Mouse (Mus musculus) stomach, postnatal 0 days (tissue): ENCODE results near the gene Fbxw7.

Experiments used
- CTCF ChIP-seq: IDR thresholded peaks from 2 replicates; pipeline ENCODE4 v1.5.1; 2016; ENCODE audit warnings: antibody characterized with exemption, low read depth, mild to moderate bottlenecking, moderate library complexity
- EP300 ChIP-seq: optimal IDR thresholded peaks from 2 replicates; pipeline ENCODE3; 2016; ENCODE audit warnings: antibody characterized with exemption

GRCm38 (mm10) chr3:84952135-84952534 is 137.1 kb downstream of the Fbxw7 start:
- TF ChIP-seq CTCF (no peak), EP300 (no peak)
